Comparison of ENCODE assay signal across 10 mouse cellular contexts in genomic region chr1:14108450-14109189, GRCm38 (mm10).
DNase-seq lines count a peak whose midpoint lies in the region; ATAC-seq lines count a peak whose summit lies in the region.
"Had no signal": no experiment of that assay in that cellular context is flagged by ENCODE, and none has a peak within 500 bp of the region (broad histone marks: within the 10 kb centered on the region; RNA-seq: fewer than 3 reads in every experiment).

No protein-coding gene starts in this region.

- ATAC-seq in forebrain, embryonic 16.5 days, result peak; percentile 88
- ATAC-seq in erythroblast, adult 5-6 weeks (replicated peaks; ENCODE audit: low FRiP score, poor library complexity, severe bottlenecking), result no peak

- H3K9me3 ChIP-seq in heart, embryonic 10.5 days, result peaks cover 5% of the 10 kb centered on the region; the same call in 1 of the 2 replicates
- 0 out of 2 replicates have a peak, but pooled peaks cover 4% of the 10 kb centered on the region for H3K9me3 ChIP-seq in forebrain, embryonic 16.5 days (ENCODE audit: control insufficient read depth, low read length)

- 76% methylated on average over 7 of the region's 7 CpGs for WGBS in heart, embryonic 10.5 days
- WGBS in forebrain, embryonic 16.5 days, result 40% methylated on average over 7 of the region's 7 CpGs

- DNase-seq in heart, adult 18-20 months, result peak; percentile 35 to 36
- DNase-seq in heart, embryonic 10.5 days (ENCODE audit: low spot score), result no peak
- peak; percentile 43 for DNase-seq in adrenal gland, adult 8-10 months
- DNase-seq in layer of hippocampus, adult 18-20 months (ENCODE audit: low spot score in 2 of 2), result peak; percentile 46 to 68
- peak; percentile 21 for DNase-seq in right cerebral cortex, postnatal 14 days
- no peak for DNase-seq in embryo, embryonic 9.5 days (ENCODE audit: extremely low spot score)

- H3K27ac ChIP-seq in heart, embryonic 10.5 days, result no peak overlapping the region
- peak overlapping the region; percentile 81 for H3K27ac ChIP-seq in forebrain, embryonic 16.5 days (ENCODE audit: low read length)

- no peaks in the 10 kb centered on the region for H3K4me1 ChIP-seq in heart, embryonic 10.5 days
- peaks cover 13% of the 10 kb centered on the region for H3K4me1 ChIP-seq in forebrain, embryonic 16.5 days (replicated peaks; ENCODE audit: control insufficient read depth, insufficient read depth, low read length)
- H3K4me1 ChIP-seq: megakaryocyte, embryonic 14.5 days had no signal

- no peaks in the 10 kb centered on the region for H3K27me3 ChIP-seq in heart, embryonic 10.5 days (ENCODE audit: insufficient read depth, poor library complexity, severe bottlenecking)
- no peaks in the 10 kb centered on the region for H3K27me3 ChIP-seq in forebrain, embryonic 16.5 days (replicated peaks; ENCODE audit: control insufficient read depth, insufficient read depth, low read length)
- H3K27me3 ChIP-seq: CH12.LX; megakaryocyte, embryonic 14.5 days had no signal

- H3K9ac ChIP-seq in forebrain, embryonic 16.5 days (replicated peaks; ENCODE audit: low read depth, low read length), result no peak overlapping the region

- no peak overlapping the region for H3K4me2 ChIP-seq in forebrain, embryonic 16.5 days (ENCODE audit: low read length)

- no peak overlapping the region for H3K4me3 ChIP-seq in heart, embryonic 10.5 days
- H3K4me3 ChIP-seq in forebrain, embryonic 16.5 days (replicated peaks; ENCODE audit: low read length), result no peak overlapping the region
- H3K4me3 ChIP-seq: megakaryocyte, embryonic 14.5 days had no signal

- H3K36me3 ChIP-seq in heart, embryonic 10.5 days, result no peaks in the 10 kb centered on the region
- no peaks in the 10 kb centered on the region for H3K36me3 ChIP-seq in forebrain, embryonic 16.5 days (ENCODE audit: control insufficient read depth, insufficient read depth)

Comparison
In these comparisons a context has a peak if more than half of its experiments do, and no peak if none do; other contexts are left out.
1. DNase-seq: peak in heart, adult 18-20 months (2 of 2), adrenal gland, adult 8-10 months (single experiment), layer of hippocampus, adult 18-20 months (2 of 2) and right cerebral cortex, postnatal 14 days (single experiment); none in heart, embryonic 10.5 days (single experiment) and embryo, embryonic 9.5 days (single experiment).